Mouse (Mus musculus) 3T3-L1 (cell line): Measurements from ENCODE around the gene Trib2.

Experiments used
- DNase-seq: peaks from one replicate; pipeline ENCODE4 v3.0.0-alpha.2; 2015; ENCODE audit warnings: low read depth, low spot score

Trib2 gene

DNA sequence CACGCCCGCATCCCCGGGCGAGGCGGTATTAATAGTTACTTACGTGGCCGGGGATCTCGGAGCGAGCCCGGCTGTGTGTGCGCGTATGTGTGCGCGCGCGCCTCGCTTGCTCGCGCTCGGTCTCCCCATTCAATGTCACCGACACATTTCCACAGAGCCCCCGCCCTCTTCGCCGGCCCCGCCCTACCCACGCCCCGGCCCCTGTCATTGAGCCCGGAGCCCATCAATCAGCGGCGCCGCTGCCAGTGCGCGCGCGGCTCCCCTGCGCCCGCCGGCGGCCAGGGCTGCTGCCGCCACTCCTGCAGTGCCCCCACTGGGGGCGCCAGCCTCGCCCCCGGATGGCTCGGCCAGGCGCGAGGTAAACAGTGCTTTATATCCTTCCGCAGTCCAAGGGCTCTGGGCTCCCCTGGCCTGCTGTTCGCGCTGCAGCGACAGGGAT is at the start of gene Trib2:
TSS of gene Trib2 (minus strand) at position 183 of the 439 bp plus-strand sequence.
- DNase-seq, result peak; percentile 90

DNA sequence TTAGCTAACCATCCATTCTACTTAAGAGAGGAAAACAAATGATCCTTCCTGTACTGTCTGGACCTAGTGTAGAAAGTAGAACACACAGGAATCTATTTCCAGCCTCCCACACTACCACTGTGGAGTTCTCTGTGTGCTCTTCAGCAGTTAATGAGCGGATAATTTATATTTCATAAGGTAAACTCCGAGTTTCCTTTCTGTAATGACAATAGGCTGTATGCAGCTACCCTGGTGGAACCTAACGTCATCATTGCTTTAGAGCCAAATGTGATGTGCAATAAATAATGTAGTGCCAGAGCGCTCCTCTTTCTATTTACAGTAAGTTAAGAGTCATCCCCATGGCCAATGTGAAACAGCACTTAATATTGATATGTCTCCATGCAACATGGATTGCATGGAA is 41.3 kb upstream of the Trib2 start:
- DNase-seq, result no peak

- no peak for DNase-seq
These were observed 39.2 kb upstream of the Trib2 start for GRCm38 (mm10) chr12:15855891-15856290.

GRCm38 (mm10) chr12:15852781-15853180 is 36.1 kb upstream of the Trib2 start:
- peak; percentile 55 for DNase-seq

DNA sequence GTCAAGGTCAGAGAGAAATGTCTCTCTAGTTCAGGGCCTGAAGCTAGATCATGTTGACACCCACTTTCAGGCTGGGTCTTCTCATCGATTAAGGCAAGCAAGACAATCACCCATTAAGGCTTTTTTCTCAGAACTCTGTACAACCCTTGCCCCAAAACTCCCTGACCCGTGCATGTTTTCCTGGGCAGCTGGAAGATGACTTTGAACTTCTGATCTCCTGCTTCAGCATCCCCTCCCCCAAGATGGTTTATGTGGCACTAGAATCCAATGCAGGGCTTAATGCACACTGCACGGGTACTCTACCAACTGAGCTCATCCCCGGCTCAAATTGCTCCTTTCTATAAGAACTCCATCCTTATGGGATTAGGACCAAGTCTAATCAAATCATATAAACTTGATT is 35.3 kb upstream of the Trib2 start:
- no peak for DNase-seq

- peak; percentile 79 for DNase-seq
These were observed 33.7 kb upstream of the Trib2 start for GRCm38 (mm10) chr12:15850441-15850895.

DNA sequence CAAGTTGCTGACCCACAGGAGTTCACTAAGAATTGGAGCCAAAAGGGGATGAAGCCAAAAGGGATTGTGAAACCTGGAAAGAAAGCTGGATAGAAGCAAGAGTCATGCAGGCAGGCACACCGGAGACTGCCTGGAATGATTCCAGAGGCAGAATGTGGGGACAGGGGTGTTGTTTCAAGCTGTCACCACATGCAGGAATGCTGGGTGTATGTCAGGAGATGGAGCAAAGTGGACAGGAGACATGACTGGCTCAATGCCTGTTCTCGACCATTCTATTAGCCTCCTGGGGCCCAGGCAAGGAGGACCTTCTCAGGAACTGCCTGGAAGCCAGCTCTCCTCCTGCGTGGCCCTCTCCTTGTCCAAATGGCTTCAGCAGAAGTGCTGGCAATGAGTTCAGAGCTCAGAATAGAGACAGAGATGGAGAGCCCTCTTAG is 33.2 kb upstream of the Trib2 start:
- peak; percentile 88 for DNase-seq

- DNase-seq, result no peak
These were observed 31.7 kb upstream of the Trib2 start for GRCm38 (mm10) chr12:15848391-15848790.

GRCm38 (mm10) chr12:15844701-15845100 is 28.0 kb upstream of the Trib2 start:
- no peak for DNase-seq

DNA sequence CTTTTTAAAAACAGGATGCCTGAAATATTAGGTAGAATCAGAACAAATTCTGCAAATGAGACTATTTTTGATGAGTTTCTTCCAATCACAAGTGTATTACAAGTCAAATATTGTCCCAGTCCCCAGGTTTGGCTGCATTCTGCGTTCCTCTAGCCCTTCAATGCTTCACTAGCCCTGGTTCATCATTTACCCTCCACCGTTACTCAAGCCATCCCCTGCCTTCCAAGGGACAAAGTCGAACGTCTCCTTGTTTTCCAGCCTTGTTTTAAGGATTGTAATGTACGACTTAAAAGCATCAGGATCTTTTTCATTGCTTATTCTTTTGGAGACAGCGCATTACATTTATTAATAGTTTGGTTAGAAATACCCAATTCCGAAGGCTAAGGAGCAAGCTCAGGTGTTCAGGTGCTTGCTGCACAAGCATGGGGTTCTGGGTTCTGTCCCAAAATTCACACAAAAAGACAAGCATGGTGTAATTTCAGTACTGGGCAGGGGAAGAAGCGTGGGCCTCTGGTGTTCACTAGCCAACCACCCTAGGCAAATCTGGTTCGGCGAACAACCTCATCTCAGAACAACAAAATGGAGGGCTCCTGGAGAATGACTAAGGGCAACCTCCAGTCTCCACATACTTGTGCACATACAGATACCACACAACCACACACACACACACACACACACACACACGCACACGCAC is 24.3 kb upstream of the Trib2 start:
- no peak for DNase-seq

DNA sequence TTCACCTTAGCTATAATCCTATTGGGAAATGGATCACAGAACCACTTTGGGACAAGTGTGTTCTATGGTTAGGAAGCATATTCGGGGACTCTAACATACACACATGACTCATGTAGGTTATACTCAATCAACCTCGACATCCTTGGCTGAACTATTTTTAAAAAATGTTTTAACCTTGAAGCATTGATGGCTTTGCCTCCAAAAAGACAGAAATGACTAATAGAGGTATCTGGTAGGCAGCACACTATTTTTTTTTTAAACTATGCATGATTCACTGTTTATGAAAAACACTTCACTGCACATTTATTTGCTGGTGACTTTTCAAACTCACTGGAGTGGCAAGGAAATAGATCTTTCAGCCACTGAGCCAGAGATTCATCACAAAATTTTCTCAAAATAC is 21.5 kb upstream of the Trib2 start:
- peak; percentile 51 for DNase-seq

- DNase-seq, result no peak
These were observed 20.8 kb upstream of the Trib2 start for GRCm38 (mm10) chr12:15837566-15837965.

- DNase-seq, result peak; percentile 57
These were observed 15.9 kb upstream of the Trib2 start for GRCm38 (mm10) chr12:15832674-15833052.

DNA sequence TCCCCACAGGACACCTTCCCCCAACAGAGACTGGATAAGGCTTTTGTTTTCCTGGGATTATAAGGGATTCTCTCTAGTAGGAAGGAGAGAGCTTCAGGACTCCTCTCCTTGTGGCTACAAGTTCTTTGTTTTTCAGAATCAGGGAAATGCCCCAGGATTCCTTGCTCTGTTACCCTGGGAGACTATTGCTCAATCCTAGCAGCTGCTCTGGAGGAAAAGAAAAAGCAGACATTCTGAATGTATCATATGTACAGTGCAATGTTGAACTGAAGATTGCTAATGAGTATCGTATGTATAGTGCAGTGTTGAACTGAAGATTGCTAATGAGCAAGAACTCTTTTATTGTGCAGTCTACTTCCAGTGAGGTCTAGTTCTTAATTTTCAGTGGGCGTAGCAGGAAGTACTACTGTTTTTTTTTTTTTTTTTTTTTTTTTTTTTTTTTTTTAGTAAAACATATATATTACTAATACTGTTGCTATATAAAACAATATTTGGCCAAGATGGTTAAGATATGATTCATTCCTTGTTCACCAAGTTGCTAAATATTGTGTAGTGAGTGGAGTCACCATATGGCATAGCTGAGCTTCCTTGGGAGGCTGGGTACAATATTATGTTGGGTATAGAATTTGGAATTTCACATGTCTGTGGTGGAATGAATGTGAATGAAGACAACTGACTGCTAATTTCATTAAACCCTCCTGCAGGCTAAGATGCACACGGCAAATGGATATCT is 15.4 kb upstream of the Trib2 start:
- peak; percentile 68 for DNase-seq

DNA sequence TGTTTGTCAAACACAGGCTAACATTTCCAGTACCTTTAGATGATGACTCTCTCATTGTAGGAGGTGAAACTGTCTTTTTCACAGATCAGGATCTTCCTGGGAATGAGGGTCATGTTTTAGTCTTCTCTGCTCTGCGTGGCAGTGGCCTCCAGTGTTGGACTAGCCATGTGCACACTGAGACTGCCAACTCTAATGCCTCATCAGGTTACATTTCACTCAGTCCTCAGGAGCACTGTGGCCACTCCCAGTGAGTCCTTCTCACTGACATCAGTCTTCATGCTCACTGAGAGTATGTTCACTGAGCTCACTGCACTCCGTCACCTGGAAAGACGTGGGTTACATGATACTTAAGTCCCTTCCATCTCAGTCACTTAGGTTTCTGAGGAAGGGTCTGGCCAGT is 14.0 kb upstream of the Trib2 start:
- no peak for DNase-seq

GRCm38 (mm10) chr12:15828815-15829398 is 12.2 kb upstream of the Trib2 start:
- peak; percentile 25 for DNase-seq

DNA sequence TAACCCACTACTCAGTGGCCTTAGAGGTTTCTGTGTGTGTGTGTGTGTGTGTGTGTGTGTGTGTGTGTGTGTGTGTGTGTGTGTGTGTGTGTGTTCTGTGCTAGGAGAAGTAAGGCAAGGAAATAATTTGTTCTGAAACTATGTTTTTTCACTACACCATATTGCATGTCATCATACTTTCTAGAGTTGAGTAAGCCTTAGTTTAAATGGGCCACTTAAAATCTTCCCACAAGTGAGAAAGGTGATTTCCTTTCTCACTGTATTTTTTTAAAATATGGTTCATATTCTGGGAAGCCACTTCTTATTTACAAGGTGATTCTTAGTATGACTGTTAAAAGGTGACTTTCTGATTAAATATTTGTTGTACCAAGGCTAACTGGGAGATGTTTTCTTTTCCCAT is 4.3 kb upstream of the Trib2 start:
- no peak for DNase-seq

GRCm38 (mm10) chr12:15817365-15817764 is 643 bp upstream of the Trib2 start:
- no peak for DNase-seq

DNA sequence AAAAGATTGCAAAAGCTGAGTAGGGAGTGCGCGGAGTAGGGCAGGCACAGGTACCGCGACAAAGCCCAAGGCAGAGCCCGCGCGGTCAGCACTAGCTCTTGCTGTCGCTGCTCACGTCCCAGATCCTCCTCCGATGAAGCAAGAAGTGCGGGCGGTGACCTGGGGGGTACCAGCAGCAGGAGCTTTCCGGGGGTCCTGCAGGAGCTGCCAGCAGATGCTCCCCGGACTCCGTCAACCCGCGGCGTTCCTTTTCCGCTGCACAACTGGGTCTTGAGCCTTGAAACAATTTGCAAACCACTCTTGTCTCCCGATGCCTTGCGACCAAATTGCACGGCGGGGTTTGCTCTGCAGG is 492 bp downstream of the Trib2 start:
- DNase-seq, result no peak

DNA sequence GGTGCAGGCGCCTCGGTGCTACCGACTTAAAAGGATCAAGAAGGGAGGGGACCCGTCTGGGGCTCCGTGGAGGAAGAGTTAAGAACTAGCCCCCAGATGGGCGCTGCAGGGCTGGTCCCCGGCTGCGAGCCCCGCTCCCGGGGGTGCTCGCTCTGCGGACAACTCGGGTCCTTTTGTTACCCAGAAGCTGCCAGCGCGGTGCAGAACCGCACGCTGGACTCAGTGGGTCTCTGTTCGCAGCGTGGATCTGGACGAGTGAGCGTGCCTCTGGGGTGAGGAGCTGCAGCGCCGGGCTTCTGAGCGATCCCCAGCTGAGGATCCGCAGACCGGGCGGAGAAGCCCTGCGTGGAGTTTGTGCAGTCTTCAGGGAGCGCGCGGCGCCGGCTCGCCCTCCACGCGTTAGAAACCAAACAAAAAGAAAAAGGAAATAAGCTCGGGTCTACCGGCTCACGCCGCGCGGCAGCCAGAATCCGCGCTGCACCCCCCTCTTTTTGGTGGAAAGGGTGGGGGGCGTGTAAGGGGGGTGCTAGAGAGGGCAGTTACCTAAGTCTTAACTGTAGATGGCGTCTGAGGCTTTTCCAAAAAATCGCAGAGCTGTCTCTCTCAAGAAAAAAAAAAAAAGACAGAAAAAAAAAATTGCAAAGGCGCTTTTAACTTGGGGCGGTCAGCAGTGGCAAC is 1.0 kb downstream of the Trib2 start:
- DNase-seq, result peak; percentile 86

DNA sequence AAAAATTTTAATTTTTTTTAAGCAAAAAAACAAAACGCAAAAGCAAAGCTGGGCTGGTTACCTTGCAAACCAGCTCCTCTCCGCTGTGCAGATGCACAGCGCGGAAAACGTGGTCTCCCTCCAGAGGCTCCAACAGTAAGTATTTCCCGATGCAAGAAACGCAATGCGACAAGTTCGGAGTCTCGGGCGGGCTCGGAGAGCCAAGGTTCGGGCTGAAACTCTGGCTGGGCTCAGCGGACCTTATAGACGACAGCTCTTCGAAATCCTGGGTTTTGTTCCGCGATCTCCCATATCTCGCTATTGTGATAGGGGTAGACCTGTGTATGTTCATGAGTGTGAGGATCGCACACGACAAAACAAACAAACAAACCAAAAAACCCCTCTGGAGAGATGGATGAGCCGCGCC is 1.5 kb downstream of the Trib2 start:
- DNase-seq, result peak; percentile 71
